In the genomic region with DNA sequence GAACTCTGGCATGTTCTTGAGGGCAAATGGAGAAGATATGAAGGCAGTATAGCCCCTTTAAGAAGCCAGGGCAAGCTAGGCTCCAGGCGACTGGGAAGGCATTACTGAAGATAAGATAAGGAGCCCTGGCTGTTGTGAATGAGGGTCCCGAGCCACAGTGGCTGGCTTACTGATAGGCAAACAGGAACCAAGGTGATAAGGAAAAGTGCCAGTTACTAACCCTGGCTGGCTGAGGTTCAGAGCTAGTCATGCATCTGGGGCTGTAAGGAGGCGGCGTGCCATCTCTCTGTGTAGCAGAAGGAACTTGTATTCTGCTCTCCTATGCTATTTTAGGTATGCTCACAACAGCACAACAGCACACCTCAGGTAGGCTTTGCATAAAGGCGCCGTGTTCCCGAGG, we compare ENCODE assay signal across 9 mouse cellular contexts.
DNase-seq lines count a peak whose midpoint lies in the region; ATAC-seq and TF ChIP-seq lines count a peak whose summit lies in the region.
"Had no signal": no experiment of that assay in that cellular context is flagged by ENCODE, and none has a peak within 500 bp of the region (broad histone marks: within the 10 kb centered on the region; RNA-seq: fewer than 3 reads in every experiment).

No protein-coding gene starts in this region.

- intact Hi-C loops in gastrocnemius, adult 2 months (cut with DNase I): no loop called here
- intact Hi-C loops in heart, postnatal 10 days (cut with DNase I): no loop called here

- H3K27ac ChIP-seq in gastrocnemius, adult 2 months: peak overlapping the region; percentile 10

- no peak for DNase-seq in gastrocnemius, adult 2 months
- DNase-seq in gastrocnemius, postnatal 4 days (ENCODE audit: low spot score in 2 of 2): no peak
- DNase-seq in c-Kit-positive CD71-negative TER-119-negative erythroid progenitor cells, embryonic 14.5 days (ENCODE audit: low read depth): peak; percentile 29
- peak; percentile 50 to 72 for DNase-seq in heart, postnatal 10 days
- no peak for DNase-seq in T-cell, adult 2 months (ENCODE audit: low spot score)
- no peak for DNase-seq in urinary bladder, postnatal 10 days (ENCODE audit: low spot score)
- DNase-seq in kidney, postnatal 14 days: no peak
- DNase-seq: retina, postnatal 1 day had no signal

- TF ChIP-seq CTCF in gastrocnemius, adult 2 months (IDR thresholded peaks at IDR 0.05): no peak

- H3K4me3 ChIP-seq in gastrocnemius, adult 2 months: no peak overlapping the region

- peak; percentile 91 for ATAC-seq in megakaryocyte progenitor cell, adult 5-6 weeks (replicated peaks; ENCODE audit: poor library complexity)

Comparison
In these comparisons a context has a peak if more than half of its experiments do, and no peak if none do; other contexts are left out.
1. DNase-seq: peak in c-Kit-positive CD71-negative TER-119-negative erythroid progenitor cells, embryonic 14.5 days (single experiment) and heart, postnatal 10 days (2 of 2); none in gastrocnemius, adult 2 months (single experiment), gastrocnemius, postnatal 4 days (0 of 2), T-cell, adult 2 months (single experiment), urinary bladder, postnatal 10 days (single experiment) and kidney, postnatal 14 days (single experiment).